Mouse (Mus musculus) embryo, embryonic 11 days (tissue): Measurements from ENCODE around the gene Pfdn5.
A peak's percentile ranks its signal among the peaks of the same experiment; 100 is the strongest.

Experiments
- DNase-seq: peaks from one replicate; pipeline ENCODE4 v3.0.0-alpha.2; 2015

Gene Pfdn5

GRCm38 (mm10) chr15:102335925-102336324, 10.0 kb downstream of the Pfdn5 start:
- peak; percentile 43 for DNase-seq

- no peak for DNase-seq
Observed at GRCm38 (mm10) chr15:102336946-102337345, 11.0 kb downstream of the Pfdn5 start.

GRCm38 (mm10) chr15:102339612-102340011, 13.7 kb downstream of the Pfdn5 start:
- DNase-seq = no peak

GRCm38 (mm10) chr15:102341580-102341979, 15.7 kb downstream of the Pfdn5 start:
- DNase-seq = peak; percentile 41

- no peak for DNase-seq
Observed at GRCm38 (mm10) chr15:102344490-102344889, 18.6 kb downstream of the Pfdn5 start.

- no peak for DNase-seq
Observed at GRCm38 (mm10) chr15:102346444-102346843, 20.5 kb downstream of the Pfdn5 start.

- peak; percentile 97 for DNase-seq
Observed at GRCm38 (mm10) chr15:102350138-102350941, 24.4 kb downstream of the Pfdn5 start, which contains the start of gene Aaas. Aaas (minus strand) TSS chr15:102350771.

- DNase-seq = no peak
Observed at GRCm38 (mm10) chr15:102350942-102351291, 25.0 kb downstream of the Pfdn5 start.

GRCm38 (mm10) chr15:102352177-102352576, 26.3 kb downstream of the Pfdn5 start:
- DNase-seq = no peak

GRCm38 (mm10) chr15:102353986-102354385, 28.1 kb downstream of the Pfdn5 start:
- peak; percentile 39 for DNase-seq

GRCm38 (mm10) chr15:102355134-102355870, 29.4 kb downstream of the Pfdn5 start:
- DNase-seq = peak; percentile 84

- DNase-seq = peak; percentile 86
Observed at GRCm38 (mm10) chr15:102355871-102356441, 30.0 kb downstream of the Pfdn5 start.

GRCm38 (mm10) chr15:102356501-102357325, 30.8 kb downstream of the Pfdn5 start:
- DNase-seq = peak; percentile 64

GRCm38 (mm10) chr15:102358126-102358525, 32.2 kb downstream of the Pfdn5 start:
- DNase-seq = peak; percentile 62

GRCm38 (mm10) chr15:102358834-102359233, 32.9 kb downstream of the Pfdn5 start:
- peak; percentile 7 for DNase-seq

- DNase-seq = peak; percentile 46
Observed at GRCm38 (mm10) chr15:102362648-102363047, 36.7 kb downstream of the Pfdn5 start.

GRCm38 (mm10) chr15:102364678-102365077, 38.8 kb downstream of the Pfdn5 start:
- no peak for DNase-seq

- no peak for DNase-seq
Observed at GRCm38 (mm10) chr15:102366238-102366637, 40.3 kb downstream of the Pfdn5 start.

- peak; percentile 63 for DNase-seq
Observed at GRCm38 (mm10) chr15:102366733-102367344, 40.9 kb downstream of the Pfdn5 start, which contains the start of gene Sp7. Sp7 (minus strand) TSS chr15:102367182.

- peak; percentile 10 for DNase-seq
Observed at GRCm38 (mm10) chr15:102369972-102370371, 44.1 kb downstream of the Pfdn5 start.

GRCm38 (mm10) chr15:102370727-102371126, 44.8 kb downstream of the Pfdn5 start:
- DNase-seq = peak; percentile 65
